Mouse (Mus musculus) MEL (cell line): Measurements from ENCODE around the gene Fam19a2.

Experiments
- CTCF ChIP-seq, 3 experiments: IDR thresholded peaks in 2 of 3; conservative IDR thresholded peaks in 1 of 3; 2 replicates each; pipeline ENCODE4 v1.5.1; 2011 to 2012; ENCODE audit warnings: low read length in 3 of 3, low read depth in 2 of 3, mild to moderate bottlenecking in 2 of 3, improper control_type of control experiment in 1 of 3, inconsistent platforms in 1 of 3, mixed read lengths in 1 of 3, moderate library complexity in 1 of 3; ENCODE audit not compliant: control insufficient read depth in 1 of 3, insufficient read depth in 1 of 3, poor library complexity in 1 of 3, severe bottlenecking in 1 of 3
- E2F4 ChIP-seq: IDR thresholded peaks from 2 replicates; pipeline ENCODE4 v1.6.1; 2011; ENCODE audit warnings: low read depth, low read length, improper control_type of control experiment, borderline replicate concordance
- GABPA ChIP-seq: IDR thresholded peaks from 2 replicates; pipeline ENCODE4 v1.6.1; 2012; ENCODE audit warnings: low read depth, mild to moderate bottlenecking, inconsistent platforms, low read length, improper control_type of control experiment, moderate library complexity
- GATA1 ChIP-seq: IDR thresholded peaks from 2 replicates; pipeline ENCODE4 v1.6.1; 2011; ENCODE audit warnings: low read depth, low read length, improper control_type of control experiment
- POLR2A ChIP-seq, 2 experiments: IDR thresholded peaks; 2 replicates each; pipeline ENCODE4 v1.6.1; 2011 to 2012; ENCODE audit warnings: low read length in 2 of 2, mild to moderate bottlenecking in 2 of 2, control low read depth in 1 of 2, improper control_type of control experiment in 1 of 2, low read depth in 1 of 2, moderate library complexity in 1 of 2; ENCODE audit not compliant: control insufficient read depth in 1 of 2, insufficient read depth in 1 of 2, poor library complexity in 1 of 2
- POLR2AphosphoS2 ChIP-seq: IDR thresholded peaks from 2 replicates; pipeline ENCODE4 v1.6.1; 2011; ENCODE audit warnings: low read length, improper control_type of control experiment
- RAD21 ChIP-seq: IDR thresholded peaks from 2 replicates; pipeline ENCODE4 v1.6.1; 2011; ENCODE audit warnings: mild to moderate bottlenecking, low read depth, low read length, improper control_type of control experiment
- TBP ChIP-seq: IDR thresholded peaks from 2 replicates; pipeline ENCODE4 v1.8.0; 2011; ENCODE audit warnings: low read depth, low read length, improper control_type of control experiment
- ZNF384 ChIP-seq: IDR thresholded peaks from 2 replicates; pipeline ENCODE4 v1.6.1; 2012; ENCODE audit warnings: low read depth, mild to moderate bottlenecking, inconsistent platforms, low read length, improper control_type of control experiment

DNA sequence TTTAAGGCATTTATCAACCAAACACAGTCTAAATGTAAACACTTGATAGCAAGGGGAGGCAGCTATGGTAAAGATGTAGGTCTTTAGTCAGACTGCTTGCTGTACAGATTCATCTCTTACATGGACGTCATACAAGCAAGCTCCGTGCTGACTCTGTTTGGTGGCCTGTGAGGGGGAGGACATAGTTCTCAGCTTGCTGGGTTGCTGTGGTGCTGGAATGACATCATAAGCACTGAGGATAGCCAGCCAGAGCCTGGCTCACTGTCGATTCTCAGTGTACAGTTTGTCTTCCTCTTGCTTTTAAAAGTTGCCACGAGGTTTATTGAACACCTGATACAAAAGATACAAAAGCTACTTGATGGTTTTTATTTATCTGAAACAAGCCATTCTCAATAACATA lies 100.8 kb downstream of the Fam19a2 start:
- TF ChIP-seq GATA1 (no peak), GABPA (no peak), RAD21 (no peak), CTCF (IDR thresholded peaks at IDR 0.05 in 2 of 3, conservative IDR thresholded peaks at IDR 0.05 in 1 of 3; ENCODE audit: control insufficient read depth in 1 of 3, insufficient read depth in 1 of 3, low read depth in 2 of 3, low read length in 3 of 3, poor library complexity in 1 of 3, severe bottlenecking in 1 of 3) (no peak), ZNF384 (no peak), TBP (no peak), E2F4 (no peak), POLR2AphosphoS2 (no peak), POLR2A (IDR thresholded peaks at IDR 0.05; ENCODE audit: control insufficient read depth in 1 of 2, insufficient read depth in 1 of 2, low read depth in 1 of 2, low read length in 2 of 2, poor library complexity in 1 of 2) (no peak)
